Mouse (Mus musculus): ENCODE data around the gene Mex3b. TPM values are rescaled to one million over a fixed set of nuclear protein-coding genes. Genes with fewer than 3 reads are reported as not detected.

Mex3b gene
- polyA plus RNA-seq, 1 experiment from 2014 or later, result 53.1 TPM

DNA sequence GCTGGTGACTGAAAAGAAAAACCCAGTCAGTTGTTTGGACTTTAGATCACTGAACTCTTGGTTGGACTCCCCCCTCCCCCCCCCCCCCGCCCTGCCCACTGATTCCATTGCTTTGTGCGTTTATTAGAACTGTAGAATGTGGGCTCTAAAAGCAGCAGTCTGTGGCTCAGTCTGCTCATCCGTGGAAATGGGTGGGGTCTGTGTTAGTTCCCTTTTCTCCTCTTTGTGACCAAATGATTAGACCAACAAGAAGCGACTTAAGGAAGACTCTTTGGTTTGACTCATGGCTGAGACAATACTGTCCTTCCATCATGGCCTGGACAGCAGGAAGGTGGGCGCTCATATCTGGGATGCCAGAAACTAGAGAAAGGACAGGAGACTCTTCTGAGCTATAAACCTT lies 9.4 kb downstream of the Mex3b start:
- no peak for DNase-seq (ENCODE audit: low spot score)
- peaks cover 6% of the 10 kb centered on the region; the same call in 1 of the 2 replicates for H3K36me3 ChIP-seq (ENCODE audit: control insufficient read depth, insufficient read depth, low read length)
- no peak overlapping the region for H3K9ac ChIP-seq (ENCODE audit: low read length)
- 0 out of 2 replicates have a peak, but pooled peaks cover 2% of the 10 kb centered on the region for H3K9me3 ChIP-seq (replicated peaks; ENCODE audit: control insufficient read depth, low read length)
- whole genome bisulfite sequencing, result 55% methylated on average over 5 of the region's 5 CpGs
- H3K4me2 ChIP-seq (ENCODE audit: low read length), result no peak overlapping the region
- H3K4me3 ChIP-seq (ENCODE audit: low read depth, low read length), result no peak overlapping the region
- H3K27ac ChIP-seq (ENCODE audit: low read depth, low read length), result no peak overlapping the region
- H3K4me1 ChIP-seq (ENCODE audit: control insufficient read depth, insufficient read depth, low read length), result no peaks in the 10 kb centered on the region
- ATAC-seq, result no peak
- H3K27me3 ChIP-seq (replicated peaks; ENCODE audit: control insufficient read depth, insufficient read depth, low read length), result no peaks in the 10 kb centered on the region

- H3K36me3 ChIP-seq (ENCODE audit: control insufficient read depth, insufficient read depth, low read length), result no peaks in the 10 kb centered on the region
- 91% methylated on average over 5 of the region's 5 CpGs for WGBS
- no peak for DNase-seq (ENCODE audit: low spot score)
Observed at GRCm38 (mm10) chr7:82880016-82880415, 12.9 kb downstream of the Mex3b start.

GRCm38 (mm10) chr7:82880700-82881099 lies 13.6 kb downstream of the Mex3b start:
- Histone ChIP-seq H3K4me3 (ENCODE audit: low read depth, low read length) (no peak overlapping the region), H3K36me3 (ENCODE audit: control insufficient read depth, insufficient read depth, low read length) (no peaks in the 10 kb centered on the region), H3K9ac (ENCODE audit: low read length) (no peak overlapping the region), H3K9me3 (replicated peaks; ENCODE audit: control insufficient read depth, low read length) (0 out of 2 replicates have a peak, but pooled peaks cover 2% of the 10 kb centered on the region), H3K4me1 (ENCODE audit: control insufficient read depth, insufficient read depth, low read length) (no peaks in the 10 kb centered on the region), H3K27me3 (replicated peaks; ENCODE audit: control insufficient read depth, insufficient read depth, low read length) (no peaks in the 10 kb centered on the region), H3K27ac (ENCODE audit: low read depth, low read length) (no peak overlapping the region), H3K4me2 (ENCODE audit: low read length) (no peak overlapping the region)
- 89% methylated on average over 5 of the region's 5 CpGs for WGBS
- ATAC-seq (no peak), DNase-seq (ENCODE audit: low spot score) (no peak)

More at GRCm38 (mm10) chr7:82880016-82880415, 12.9 kb downstream of the Mex3b start:
- no peak for ATAC-seq
- Histone ChIP-seq H3K27ac (ENCODE audit: low read depth, low read length) (no peak overlapping the region), H3K4me1 (ENCODE audit: control insufficient read depth, insufficient read depth, low read length) (no peaks in the 10 kb centered on the region), H3K9ac (ENCODE audit: low read length) (no peak overlapping the region), H3K27me3 (replicated peaks; ENCODE audit: control insufficient read depth, insufficient read depth, low read length) (no peaks in the 10 kb centered on the region), H3K4me3 (ENCODE audit: low read depth, low read length) (no peak overlapping the region), H3K9me3 (replicated peaks; ENCODE audit: control insufficient read depth, low read length) (0 out of 2 replicates have a peak, but pooled peaks cover 2% of the 10 kb centered on the region), H3K4me2 (ENCODE audit: low read length) (no peak overlapping the region)

- Histone ChIP-seq H3K4me3 (ENCODE audit: low read depth, low read length) (no peak overlapping the region), H3K9ac (ENCODE audit: low read length) (no peak overlapping the region), H3K4me1 (ENCODE audit: control insufficient read depth, insufficient read depth, low read length) (no peaks in the 10 kb centered on the region), H3K36me3 (ENCODE audit: control insufficient read depth, insufficient read depth, low read length) (no peaks in the 10 kb centered on the region), H3K4me2 (ENCODE audit: low read length) (no peak overlapping the region), H3K9me3 (replicated peaks; ENCODE audit: control insufficient read depth, low read length) (no peaks in the 10 kb centered on the region), H3K27me3 (replicated peaks; ENCODE audit: control insufficient read depth, insufficient read depth, low read length) (no peaks in the 10 kb centered on the region), H3K27ac (ENCODE audit: low read depth, low read length) (no peak overlapping the region)
- DNase-seq (ENCODE audit: low spot score), result no peak
- ATAC-seq, result no peak
- 90% methylated on average over 6 of the region's 6 CpGs for WGBS
Observed at GRCm38 (mm10) chr7:82890317-82890850, 23.3 kb downstream of the Mex3b start.

GRCm38 (mm10) chr7:82890875-82891515 lies 23.9 kb downstream of the Mex3b start:
- DNase-seq (ENCODE audit: low spot score), result no peak
- Histone ChIP-seq H3K4me3 (ENCODE audit: low read depth, low read length) (no peak overlapping the region), H3K9me3 (replicated peaks; ENCODE audit: control insufficient read depth, low read length) (no peaks in the 10 kb centered on the region), H3K27ac (ENCODE audit: low read depth, low read length) (no peak overlapping the region), H3K9ac (ENCODE audit: low read length) (no peak overlapping the region), H3K4me2 (ENCODE audit: low read length) (no peak overlapping the region), H3K4me1 (ENCODE audit: control insufficient read depth, insufficient read depth, low read length) (no peaks in the 10 kb centered on the region), H3K36me3 (ENCODE audit: control insufficient read depth, insufficient read depth, low read length) (no peaks in the 10 kb centered on the region), H3K27me3 (replicated peaks; ENCODE audit: control insufficient read depth, insufficient read depth, low read length) (no peaks in the 10 kb centered on the region)
- WGBS, result 8% methylated on average over 1 of the region's 1 CpGs
- ATAC-seq, result no peak

- 85% methylated on average over 1 of the region's 1 CpGs for WGBS
Observed at GRCm38 (mm10) chr7:82894366-82894765, 27.2 kb downstream of the Mex3b start.

GRCm38 (mm10) chr7:82895606-82896005 lies 28.5 kb downstream of the Mex3b start:
- ATAC-seq, result no peak
- H3K4me2 ChIP-seq (ENCODE audit: low read length), result no peak overlapping the region
- no peak overlapping the region for H3K9ac ChIP-seq (ENCODE audit: low read length)
- no peaks in the 10 kb centered on the region for H3K36me3 ChIP-seq (ENCODE audit: control insufficient read depth, insufficient read depth, low read length)
- H3K27me3 ChIP-seq (replicated peaks; ENCODE audit: control insufficient read depth, insufficient read depth, low read length), result no peaks in the 10 kb centered on the region
- DNase-seq (ENCODE audit: low spot score), result no peak
- H3K4me3 ChIP-seq (ENCODE audit: low read depth, low read length), result no peak overlapping the region
- H3K4me1 ChIP-seq (ENCODE audit: control insufficient read depth, insufficient read depth, low read length), result no peaks in the 10 kb centered on the region
- no peak overlapping the region for H3K27ac ChIP-seq (ENCODE audit: low read depth, low read length)
- 71% methylated on average over 2 of the region's 2 CpGs for WGBS
- no peaks in the 10 kb centered on the region for H3K9me3 ChIP-seq (replicated peaks; ENCODE audit: control insufficient read depth, low read length)

More at GRCm38 (mm10) chr7:82894366-82894765, 27.2 kb downstream of the Mex3b start:
- DNase-seq (ENCODE audit: low spot score) (no peak), ATAC-seq (no peak)
- Histone ChIP-seq H3K27me3 (replicated peaks; ENCODE audit: control insufficient read depth, insufficient read depth, low read length) (no peaks in the 10 kb centered on the region), H3K4me2 (ENCODE audit: low read length) (no peak overlapping the region), H3K36me3 (ENCODE audit: control insufficient read depth, insufficient read depth, low read length) (no peaks in the 10 kb centered on the region), H3K27ac (ENCODE audit: low read depth, low read length) (no peak overlapping the region), H3K9me3 (replicated peaks; ENCODE audit: control insufficient read depth, low read length) (no peaks in the 10 kb centered on the region), H3K4me3 (ENCODE audit: low read depth, low read length) (no peak overlapping the region), H3K4me1 (ENCODE audit: control insufficient read depth, insufficient read depth, low read length) (no peaks in the 10 kb centered on the region), H3K9ac (ENCODE audit: low read length) (no peak overlapping the region)

- ATAC-seq (no peak), DNase-seq (ENCODE audit: low spot score) (no peak)
- WGBS, result 5% methylated on average over 3 of the region's 3 CpGs
Observed at GRCm38 (mm10) chr7:82896750-82897149, 29.6 kb downstream of the Mex3b start.

More at GRCm38 (mm10) chr7:82896750-82897149, 29.6 kb downstream of the Mex3b start:
- H3K4me2 ChIP-seq (ENCODE audit: low read length), result no peak overlapping the region
- H3K4me3 ChIP-seq (ENCODE audit: low read depth, low read length), result no peak overlapping the region
- no peaks in the 10 kb centered on the region for H3K36me3 ChIP-seq (ENCODE audit: control insufficient read depth, insufficient read depth, low read length)
- no peaks in the 10 kb centered on the region for H3K27me3 ChIP-seq (replicated peaks; ENCODE audit: control insufficient read depth, insufficient read depth, low read length)
- no peaks in the 10 kb centered on the region for H3K4me1 ChIP-seq (ENCODE audit: control insufficient read depth, insufficient read depth, low read length)
- H3K9ac ChIP-seq (ENCODE audit: low read length), result no peak overlapping the region
- no peak overlapping the region for H3K27ac ChIP-seq (ENCODE audit: low read depth, low read length)
- no peaks in the 10 kb centered on the region for H3K9me3 ChIP-seq (replicated peaks; ENCODE audit: control insufficient read depth, low read length)

All from forebrain, embryonic 14.5 days (tissue).